Mouse (Mus musculus) cerebellum, adult (tissue): ENCODE results near the gene Cby3.
"Not testable (repeated sequence)": the region's sequence is repeated elsewhere in the genome, so short reads cannot be mapped to it uniquely, and the experiment has no call there.

Experiments used
- ATAC-seq: cut with Nextera tagmentation; 2 replicates; pipeline ENCODE4 v1.9.2; 2017; ENCODE audit warnings: mild to moderate bottlenecking, moderate library complexity, mixed read lengths; ENCODE audit not compliant: insufficient number of reproducible peaks, low FRiP score, low TSS enrichment

The Cby3 gene

GRCm38 (mm10) chr11:50358950-50359861 is 4.9 kb downstream of the Cby3 start:
- ATAC-seq, result peak; percentile 49; the same call in 1 of the 2 replicates

- not testable (repeated sequence) for ATAC-seq
Observed at GRCm38 (mm10) chr11:50361282-50361681, 7.0 kb downstream of the Cby3 start.

- no peak for ATAC-seq
Observed at GRCm38 (mm10) chr11:50364548-50364947, 10.3 kb downstream of the Cby3 start.

- no peak for ATAC-seq
Observed at GRCm38 (mm10) chr11:50365322-50365721, 11.1 kb downstream of the Cby3 start.

DNA sequence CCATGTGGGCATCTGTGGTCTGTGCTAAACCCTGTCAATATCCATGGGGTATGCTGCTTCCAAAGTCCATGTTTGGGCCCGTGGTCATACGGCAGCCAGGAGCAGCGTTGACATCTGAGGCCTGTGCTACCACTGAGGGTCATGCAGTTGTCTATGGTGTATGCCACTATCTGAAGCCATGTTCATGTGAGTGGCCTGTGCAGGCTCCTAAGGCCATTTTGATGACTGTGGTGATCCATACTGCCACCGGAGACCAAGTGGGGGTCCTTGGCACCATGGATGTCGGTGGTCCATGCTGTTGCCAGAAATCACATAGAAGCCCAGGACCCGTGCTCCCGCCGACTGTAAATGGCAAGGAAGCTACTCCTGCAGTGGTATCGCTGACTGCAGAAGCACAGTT is 13.3 kb downstream of the Cby3 start:
- ATAC-seq, result no peak

- ATAC-seq, result no peak
Observed at GRCm38 (mm10) chr11:50369360-50369911, 15.2 kb downstream of the Cby3 start.

DNA sequence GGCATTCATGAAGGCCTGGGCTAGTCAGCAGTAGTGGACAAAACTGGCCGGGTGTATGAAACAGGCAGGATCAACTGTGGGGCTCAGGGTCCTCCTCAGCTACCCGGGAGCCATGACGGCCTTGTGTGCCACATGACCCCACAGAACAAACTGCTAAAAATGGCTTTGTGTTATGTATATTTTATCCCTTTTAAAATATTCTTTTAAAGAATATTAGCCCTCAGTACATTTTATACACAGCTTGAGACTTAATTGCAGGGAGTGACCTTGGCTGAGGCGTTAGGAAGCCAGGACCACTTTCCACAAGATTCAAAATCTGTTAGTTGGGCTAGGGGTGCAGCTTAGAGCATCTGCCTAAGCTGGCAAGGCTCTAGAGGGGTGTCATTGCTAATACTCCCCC is 16.7 kb downstream of the Cby3 start:
- ATAC-seq, result no peak

- ATAC-seq, result peak; percentile 69; the same call in 1 of the 2 replicates
Observed at GRCm38 (mm10) chr11:50371399-50371841, 17.2 kb downstream of the Cby3 start.

GRCm38 (mm10) chr11:50371911-50372310 is 17.6 kb downstream of the Cby3 start:
- ATAC-seq, result no peak

DNA sequence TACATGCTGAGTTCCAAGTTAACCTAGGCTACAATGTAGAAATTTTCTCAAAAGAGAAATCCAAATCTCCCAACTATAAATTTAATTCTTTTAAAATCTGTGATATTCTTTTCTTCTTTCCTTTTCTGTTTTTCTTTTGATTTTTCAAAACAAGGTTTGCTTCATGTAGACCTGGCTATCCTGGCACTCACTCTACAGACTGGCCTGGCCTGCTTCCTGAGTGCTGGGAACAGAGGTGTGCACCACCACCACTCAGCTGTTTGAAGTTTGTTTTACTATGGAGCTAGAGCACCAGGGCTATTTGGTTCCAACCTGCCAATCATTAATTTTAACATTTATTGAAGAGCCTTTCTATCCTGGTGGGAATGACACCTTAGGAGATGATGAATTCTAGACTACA is 18.8 kb downstream of the Cby3 start:
- no peak for ATAC-seq

DNA sequence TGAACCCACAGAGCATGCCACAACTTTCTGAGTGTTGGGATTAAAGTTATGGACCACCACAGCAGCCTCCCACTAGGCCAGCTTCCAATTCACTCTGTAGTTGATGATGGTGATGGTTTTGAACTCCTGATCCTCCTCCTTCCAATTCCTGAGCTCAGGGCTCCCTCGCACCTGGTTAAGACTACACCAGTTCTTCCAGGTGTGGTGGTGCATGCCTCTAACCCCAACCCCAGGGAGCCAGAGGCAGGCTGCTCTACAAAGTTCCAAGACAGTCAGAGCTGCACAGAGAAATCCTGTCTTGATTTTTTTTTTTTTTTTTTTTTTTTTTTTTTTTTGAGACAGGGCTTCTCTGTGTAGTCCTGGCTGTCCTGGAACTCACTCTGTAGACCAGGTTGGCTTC is 19.4 kb downstream of the Cby3 start:
- no peak for ATAC-seq

- ATAC-seq, result no peak
Observed at GRCm38 (mm10) chr11:50374286-50375015, 20.2 kb downstream of the Cby3 start.

- ATAC-seq, result no peak
Observed at GRCm38 (mm10) chr11:50375421-50375820, 21.2 kb downstream of the Cby3 start.

- ATAC-seq, result no peak
Observed at GRCm38 (mm10) chr11:50376156-50376790, 22.0 kb downstream of the Cby3 start.

DNA sequence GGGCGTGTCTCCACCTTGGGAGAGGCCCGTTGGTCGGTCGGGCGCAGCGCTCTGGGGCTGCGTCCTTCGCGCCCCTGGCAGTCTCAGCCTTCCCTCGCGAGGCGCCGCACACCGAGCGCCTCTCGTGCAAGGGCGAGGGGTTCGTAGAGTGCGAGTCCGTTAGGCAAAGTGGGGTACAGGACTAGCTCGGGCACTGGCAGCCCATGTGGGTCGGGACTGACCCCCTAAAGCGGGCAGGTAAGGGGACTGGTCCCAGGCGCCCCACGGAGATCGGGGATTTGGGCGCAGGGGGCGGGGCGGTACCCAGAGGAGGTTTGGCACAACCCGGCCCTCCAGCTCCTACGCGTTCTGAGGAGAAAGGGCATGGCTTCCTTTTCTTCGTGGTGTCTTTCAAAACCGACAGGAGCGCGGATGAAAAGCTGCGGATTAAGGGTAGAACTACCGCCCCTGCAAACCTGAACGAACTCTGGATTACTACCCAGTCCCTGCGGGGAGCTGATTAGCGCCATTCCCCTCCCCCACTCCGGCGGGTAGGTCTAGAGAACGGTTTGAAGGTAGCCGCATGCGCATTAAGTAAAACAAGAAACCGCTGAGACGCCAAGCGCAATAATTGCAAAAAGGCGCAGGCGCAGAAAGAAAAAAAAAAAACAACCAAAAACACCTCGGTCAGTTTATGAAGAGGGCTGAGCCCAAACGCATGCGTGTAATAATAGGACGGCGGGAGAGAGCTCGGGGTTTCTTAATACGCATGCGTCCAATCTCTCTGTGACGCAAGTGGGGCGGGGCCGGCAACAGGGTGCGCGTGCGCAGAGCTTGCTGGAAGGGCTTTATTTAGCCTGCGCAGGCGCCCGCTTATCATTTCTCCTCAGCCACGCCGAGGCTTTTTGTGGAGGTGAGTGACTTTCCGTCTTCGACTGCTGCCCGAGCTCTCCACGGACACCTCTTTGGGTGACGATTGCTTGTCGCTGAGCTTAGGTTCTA is 22.9 kb downstream of the Cby3 start, which contains the start of gene Hnrnph1:
TSS of gene Hnrnph1 (plus strand) at position 80 of the 981 bp plus-strand sequence.
- ATAC-seq, result peak; percentile 85

DNA sequence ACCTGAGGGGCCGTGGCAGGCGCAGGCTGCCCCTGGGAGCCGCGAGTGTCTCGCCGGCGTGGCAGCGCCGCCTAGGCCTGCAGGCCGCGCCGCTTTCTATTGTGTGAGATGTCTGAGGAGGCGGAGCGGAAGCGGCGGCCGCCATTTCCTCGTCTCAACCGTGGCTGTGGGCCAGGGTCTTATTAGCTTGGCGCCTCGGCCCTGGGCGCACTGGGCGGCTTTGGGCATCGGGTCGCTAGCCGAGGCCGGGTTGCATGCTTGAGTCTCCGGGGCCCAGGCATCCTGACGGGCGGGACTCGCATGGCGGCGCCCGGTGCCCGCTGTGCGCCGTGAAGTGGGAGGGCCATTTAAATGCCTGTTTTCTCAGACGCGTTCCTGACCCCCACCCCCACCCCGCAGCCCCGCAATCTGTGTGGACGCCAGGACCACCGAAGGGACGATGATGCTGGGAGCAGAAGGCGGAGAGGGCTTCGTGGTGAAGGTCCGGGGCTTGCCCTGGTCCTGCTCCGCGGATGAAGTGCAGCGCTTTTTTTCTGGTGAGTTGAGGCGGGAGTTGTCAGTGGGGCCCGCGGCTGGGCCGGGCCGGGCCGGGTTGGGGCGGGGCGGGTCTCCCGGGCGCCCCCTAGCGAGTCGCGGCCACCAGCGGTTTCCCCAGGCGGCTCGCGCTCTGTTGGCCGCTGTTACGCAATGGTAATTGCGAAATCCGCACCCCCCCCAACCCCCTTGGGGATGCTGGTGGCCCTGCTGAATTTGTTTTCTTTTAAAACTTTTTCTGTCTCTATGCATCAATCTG is 23.8 kb downstream of the Cby3 start:
- ATAC-seq, result peak; percentile 42

GRCm38 (mm10) chr11:50379023-50379752 is 24.9 kb downstream of the Cby3 start:
- no peak for ATAC-seq

- ATAC-seq, result no peak
Observed at GRCm38 (mm10) chr11:50381311-50381710, 27.0 kb downstream of the Cby3 start.
